Mouse (Mus musculus) forebrain, postnatal 0 days (tissue): ENCODE measurements around the gene Hltf. TPM values are rescaled to one million over a fixed set of nuclear protein-coding genes. Genes with fewer than 3 reads are reported as not detected.

Experiments
- ATAC-seq: fragments of 200-750 bp; cut with Nextera tagmentation; 2 replicates; pipeline ENCODE4 v1.8.0; 2017; ENCODE audit warnings: mild to moderate bottlenecking, moderate library complexity
- DNase-seq: peaks from one replicate; pipeline ENCODE4 v3.0.0-alpha.2; 2015
- H3K27ac ChIP-seq: fragments of 300-500 bp; sonication (generic); 2 replicates; pipeline ENCODE4 v1.5.1; 2014; ENCODE audit warnings: low read depth, mild to moderate bottlenecking, antibody characterized with exemption, low read length, moderate library complexity, mixed read lengths
- H3K27me3 ChIP-seq: fragments of 300-500 bp; sonication (generic); 2 replicates; pipeline ENCODE4 v1.6.1; 2014; ENCODE audit warnings: mild to moderate bottlenecking, low read length, mixed read lengths; ENCODE audit not compliant: insufficient read depth
- H3K36me3 ChIP-seq: fragments of 300-500 bp; sonication (generic); 2 replicates; pipeline ENCODE4 v1.6.1; 2014; ENCODE audit warnings: mild to moderate bottlenecking, moderate library complexity; ENCODE audit not compliant: insufficient read depth
- H3K4me1 ChIP-seq: fragments of 300-500 bp; sonication (generic); 2 replicates; pipeline ENCODE4 v1.6.1; 2014; ENCODE audit warnings: antibody characterized with exemption; ENCODE audit not compliant: insufficient read depth
- H3K4me2 ChIP-seq: fragments of 300-500 bp; sonication (generic); 2 replicates; pipeline ENCODE4 v1.6.1; 2014; ENCODE audit warnings: low read depth, mild to moderate bottlenecking, moderate library complexity
- H3K4me3 ChIP-seq: fragments of 300-500 bp; sonication (generic); 2 replicates; pipeline ENCODE4 v1.5.1; 2014; ENCODE audit warnings: low read depth, low read length, mixed read lengths
- H3K9ac ChIP-seq: fragments of 300-500 bp; sonication (generic); 2 replicates; pipeline ENCODE4 v1.6.1; 2014; ENCODE audit warnings: mild to moderate bottlenecking
- H3K9me3 ChIP-seq: fragments of 300-500 bp; sonication (generic); 2 replicates; pipeline ENCODE4 v1.6.1; 2016; ENCODE audit warnings: low read length
- CTCF ChIP-seq: sonication (generic); IDR thresholded peaks from 2 replicates; pipeline ENCODE4 v1.5.1; 2016; ENCODE audit warnings: antibody characterized with exemption, control low read depth, low read depth
- WGBS: fragments of 180-500 bp; shearing (Covaris S2); extraction: QIAGEN DNeasy Blood & Tissue Kit; methylation state at CpG from one replicate; pipeline ENCODE4 v1.1.7; 2014; 5-methylcytosine and 5-hydroxymethylcytosine counted together
- polyA plus RNA-seq: library from polyadenylated mRNA; unstranded; fragments of >200 nt; fragmentation: Nextera tagmentation; extraction: Ambion mirVana; gene quantifications from 2 replicates; pipeline ENCODE4 v1.2.1, GENCODE M21; 2015
- total RNA-seq: library from RNA; depleted of rRNA; stranded (reverse); fragments of >200 nt; gene quantifications from 2 replicates; pipeline ENCODE4 v1.2.3, GENCODE M21; 2014

The Hltf gene
- total and polyA plus RNA-seq, 2 experiments from 2014 or later = 8.0 to 16.2 TPM

DNA sequence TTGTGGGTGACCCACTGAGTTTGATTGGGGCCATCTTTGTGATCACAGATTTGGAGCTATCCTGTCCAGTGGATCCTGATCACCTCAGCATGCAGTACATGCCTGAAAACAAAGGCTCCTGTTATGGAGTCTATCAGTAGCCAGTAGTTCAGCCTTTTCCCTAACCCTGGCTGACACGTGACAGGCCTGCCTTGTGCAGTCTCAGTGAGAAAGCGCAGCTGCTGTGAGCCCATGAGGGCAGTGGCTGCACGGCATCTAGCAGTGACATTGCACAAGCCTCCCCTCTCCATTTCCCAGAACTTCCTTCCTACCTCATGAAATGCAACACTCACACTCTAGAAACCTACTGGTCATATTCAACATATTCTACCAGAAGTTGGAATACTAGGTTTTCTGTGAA is 76.9 kb downstream of the Hltf start:
- H3K27ac ChIP-seq = no peak overlapping the region
- no peak overlapping the region for H3K4me2 ChIP-seq
- 0 out of 2 replicates have a peak, but pooled peaks cover 3% of the 10 kb centered on the region for H3K36me3 ChIP-seq
- H3K4me1 ChIP-seq = no peaks in the 10 kb centered on the region
- ATAC-seq = no peak
- TF ChIP-seq CTCF = no peak
- WGBS = 84% methylated on average over 3 of the region's 3 CpGs
- no peaks in the 10 kb centered on the region for H3K27me3 ChIP-seq
- H3K9ac ChIP-seq = no peak overlapping the region
- DNase-seq = no peak
- H3K9me3 ChIP-seq = no peaks in the 10 kb centered on the region
- no peak overlapping the region for H3K4me3 ChIP-seq

- Histone ChIP-seq H3K4me2 (no peak overlapping the region), H3K4me3 (no peak overlapping the region), H3K9me3 (no peaks in the 10 kb centered on the region), H3K4me1 (no peaks in the 10 kb centered on the region), H3K36me3 (0 out of 2 replicates have a peak, but pooled peaks cover 3% of the 10 kb centered on the region), H3K27me3 (no peaks in the 10 kb centered on the region), H3K27ac (no peak overlapping the region), H3K9ac (no peak overlapping the region)
- ATAC-seq (no peak), DNase-seq (no peak)
- 91% methylated on average over 9 of the region's 9 CpGs for WGBS
- TF ChIP-seq CTCF = no peak
Measured at GRCm38 (mm10) chr3:20136868-20137581, 79.4 kb downstream of the Hltf start.

- DNase-seq (no peak), ATAC-seq (no peak)
- Histone ChIP-seq H3K27ac (no peak overlapping the region), H3K9me3 (no peaks in the 10 kb centered on the region), H3K9ac (no peak overlapping the region), H3K36me3 (0 out of 2 replicates have a peak, but pooled peaks cover 3% of the 10 kb centered on the region), H3K4me3 (no peak overlapping the region), H3K27me3 (no peaks in the 10 kb centered on the region), H3K4me2 (no peak overlapping the region), H3K4me1 (no peaks in the 10 kb centered on the region)
- TF ChIP-seq CTCF = no peak
Measured at GRCm38 (mm10) chr3:20141240-20141639, 83.6 kb downstream of the Hltf start.

DNA sequence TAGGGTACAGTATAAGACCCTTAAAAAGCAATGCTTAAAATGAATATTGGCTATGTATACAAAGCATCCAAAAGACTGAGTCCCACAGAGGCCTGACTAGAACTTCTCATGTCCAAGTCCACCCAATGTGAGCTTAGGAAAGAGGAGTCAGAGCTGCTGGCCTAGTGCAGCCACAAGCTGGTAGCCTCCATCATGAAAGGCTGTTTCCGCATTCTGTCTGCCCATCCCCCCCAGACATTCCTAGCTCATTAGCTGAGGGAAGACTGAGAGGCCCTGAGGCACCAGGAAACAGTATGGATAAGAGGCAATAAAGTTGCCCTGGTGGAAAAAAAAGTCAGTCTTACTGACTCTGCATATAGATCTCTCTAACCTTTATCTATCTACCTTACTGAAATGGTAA is 84.1 kb downstream of the Hltf start:
- ATAC-seq (no peak), DNase-seq (no peak)
- Histone ChIP-seq H3K27me3 (no peaks in the 10 kb centered on the region), H3K27ac (no peak overlapping the region), H3K4me1 (no peaks in the 10 kb centered on the region), H3K9ac (no peak overlapping the region), H3K9me3 (no peaks in the 10 kb centered on the region), H3K4me3 (no peak overlapping the region), H3K36me3 (no peaks in the 10 kb centered on the region), H3K4me2 (no peak overlapping the region)
- no peak for TF ChIP-seq CTCF
- WGBS = 42% methylated on average over 1 of the region's 1 CpGs

DNA sequence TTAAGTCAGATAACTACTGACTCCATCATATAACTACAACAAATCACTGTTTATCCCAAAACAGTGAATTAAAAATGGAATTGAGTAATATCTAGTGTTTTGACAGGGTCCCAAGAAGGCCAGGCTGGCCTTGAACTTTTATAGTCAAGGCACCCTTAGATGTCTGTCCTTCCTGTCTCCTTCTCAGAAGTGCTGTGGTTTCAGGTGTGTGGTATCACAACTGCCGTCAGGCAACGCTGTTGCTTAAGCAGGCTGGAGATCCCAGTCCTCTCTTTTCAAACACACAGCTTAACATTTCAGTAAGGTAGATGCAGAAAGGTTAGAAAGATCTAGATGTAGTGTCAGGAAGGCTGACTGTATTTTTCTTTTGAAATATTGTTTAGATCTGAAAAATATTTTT is 84.5 kb downstream of the Hltf start:
- no peak overlapping the region for H3K27ac ChIP-seq
- no peak for ATAC-seq
- H3K4me1 ChIP-seq = no peaks in the 10 kb centered on the region
- H3K4me3 ChIP-seq = no peak overlapping the region
- H3K9me3 ChIP-seq = no peaks in the 10 kb centered on the region
- H3K9ac ChIP-seq = no peak overlapping the region
- H3K36me3 ChIP-seq = no peaks in the 10 kb centered on the region
- no peak for DNase-seq
- no peaks in the 10 kb centered on the region for H3K27me3 ChIP-seq
- no peak for TF ChIP-seq CTCF
- no peak overlapping the region for H3K4me2 ChIP-seq
- 87% methylated on average over 2 of the region's 2 CpGs for WGBS

- Histone ChIP-seq H3K4me3 (no peak overlapping the region), H3K27ac (no peak overlapping the region), H3K9ac (no peak overlapping the region), H3K4me2 (no peak overlapping the region), H3K36me3 (peaks cover 2% of the 10 kb centered on the region; the same call in 1 of the 2 replicates), H3K27me3 (no peaks in the 10 kb centered on the region), H3K4me1 (no peaks in the 10 kb centered on the region), H3K9me3 (no peaks in the 10 kb centered on the region)
- ATAC-seq = no peak
- DNase-seq = no peak
- 71% methylated on average over 3 of the region's 3 CpGs for WGBS
- TF ChIP-seq CTCF = no peak
Measured at GRCm38 (mm10) chr3:20142576-20142975, 85.0 kb downstream of the Hltf start.

GRCm38 (mm10) chr3:20143726-20144125 is 86.1 kb downstream of the Hltf start:
- H3K9ac ChIP-seq = no peak overlapping the region
- no peaks in the 10 kb centered on the region for H3K4me1 ChIP-seq
- TF ChIP-seq CTCF = no peak
- H3K27me3 ChIP-seq = no peaks in the 10 kb centered on the region
- H3K36me3 ChIP-seq = peaks cover 7% of the 10 kb centered on the region; the same call in 1 of the 2 replicates
- 61% methylated on average over 3 of the region's 3 CpGs for WGBS
- no peak overlapping the region for H3K27ac ChIP-seq
- H3K9me3 ChIP-seq = no peaks in the 10 kb centered on the region
- no peak for ATAC-seq
- DNase-seq = no peak
- H3K4me2 ChIP-seq = no peak overlapping the region
- no peak overlapping the region for H3K4me3 ChIP-seq
